Mouse (Mus musculus): ENCODE data around the gene Mrnip. TPM values are rescaled to one million over a fixed set of nuclear protein-coding genes. Genes with fewer than 3 reads are reported as not detected.
A peak's percentile ranks its signal among the peaks of the same experiment; 100 is the strongest.

Gene Mrnip
- total and polyA plus RNA-seq, 2 experiments from 2014 or later, result 34.0 to 40.8 TPM

DNA sequence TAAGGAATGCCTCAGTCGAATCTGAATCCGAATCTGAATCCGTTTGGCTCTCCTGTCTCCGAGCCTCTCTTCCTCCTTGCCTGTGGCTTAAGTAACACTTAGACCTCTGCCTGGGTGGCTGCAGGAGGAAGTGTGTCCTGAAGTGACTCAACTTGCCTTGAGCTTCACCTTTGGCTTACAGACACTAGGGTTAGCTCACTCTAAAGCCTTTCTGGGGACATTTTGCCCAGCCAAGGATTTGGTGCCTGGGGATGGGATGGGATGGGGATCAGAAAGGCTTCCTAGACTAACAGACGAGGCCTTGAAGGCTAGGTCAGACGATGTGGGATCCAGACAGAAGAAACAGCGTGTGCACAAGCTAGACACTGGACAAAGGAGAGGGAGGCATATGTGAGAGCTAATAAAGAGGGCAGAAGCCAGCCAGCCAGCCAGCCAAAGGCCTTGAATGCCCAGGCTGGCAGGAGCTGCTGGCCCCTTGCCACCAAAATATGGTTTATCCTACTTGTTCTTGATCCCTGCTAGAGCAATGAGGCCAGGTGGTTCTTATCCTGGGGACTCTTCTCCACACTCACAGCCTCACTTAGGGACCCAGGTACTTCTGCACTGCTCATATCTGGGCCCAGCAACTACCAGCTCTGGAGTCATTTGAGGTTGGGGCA, 55.1 kb downstream of the Mrnip start:
- WGBS, result 42% methylated on average over 7 of the region's 7 CpGs
- DNase-seq (ENCODE audit: low spot score) (peak; percentile 62), ATAC-seq (no peak)
- no peak overlapping the region; the same call in 1 of the 2 replicates for H3K9ac ChIP-seq (replicated peaks; ENCODE audit: low read length)
- H3K27me3 ChIP-seq (ENCODE audit: insufficient read depth, low read length), result no peaks in the 10 kb centered on the region
- no peak overlapping the region for H3K4me2 ChIP-seq (ENCODE audit: low read depth, low read length)
- H3K36me3 ChIP-seq (ENCODE audit: insufficient read depth, low read length), result peaks cover 25% of the 10 kb centered on the region
- TF ChIP-seq CTCF (IDR thresholded peaks at IDR 0.05; ENCODE audit: low read depth), result no peak
- no peaks in the 10 kb centered on the region for H3K9me3 ChIP-seq (ENCODE audit: low read length)
- H3K4me1 ChIP-seq (ENCODE audit: insufficient read depth, low read length), result peaks cover 32% of the 10 kb centered on the region
- H3K4me3 ChIP-seq (ENCODE audit: low read length), result no peak overlapping the region
- H3K27ac ChIP-seq, result peak overlapping the region; percentile 34; the same call in 1 of the 2 replicates

DNA sequence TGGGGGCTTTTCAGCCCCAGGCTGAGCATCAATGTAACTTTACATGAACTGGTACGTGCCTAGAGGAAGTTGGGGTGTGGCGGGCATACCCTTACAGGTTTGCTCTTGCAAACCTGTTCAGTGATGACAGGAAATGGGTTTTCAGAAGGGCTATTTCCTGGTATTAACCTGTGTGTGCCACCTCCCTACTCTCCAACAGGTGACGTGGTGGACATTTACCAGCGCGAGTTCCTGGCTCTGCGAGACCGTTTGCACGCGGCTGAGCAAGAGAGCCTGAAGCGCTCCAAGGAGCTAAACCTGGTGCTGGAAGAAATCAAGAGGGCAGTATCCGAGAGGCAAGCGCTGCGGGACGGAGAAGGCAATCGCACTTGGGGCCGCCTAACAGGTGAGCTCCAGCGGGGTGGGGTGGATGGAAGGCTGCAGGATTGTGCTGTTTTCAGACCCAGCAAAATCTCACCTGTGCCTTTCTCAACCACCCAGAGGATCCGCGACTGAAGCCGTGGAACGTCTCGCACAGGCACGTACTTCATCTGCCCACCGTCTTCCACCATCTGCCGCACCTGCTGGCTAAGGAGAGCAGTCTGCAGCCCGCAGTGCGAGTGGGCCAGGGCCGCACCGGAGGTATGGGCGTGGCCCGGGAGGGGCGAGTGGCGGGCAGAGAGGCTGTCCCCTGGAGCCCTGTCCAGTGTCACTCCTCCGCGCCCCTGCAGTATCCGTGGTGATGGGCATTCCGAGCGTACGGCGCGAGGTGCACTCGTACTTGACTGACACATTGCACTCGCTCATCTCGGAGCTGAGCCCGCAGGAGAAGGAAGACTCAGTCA, 56.4 kb downstream of the Mrnip start:
- no peak for TF ChIP-seq CTCF (IDR thresholded peaks at IDR 0.05; ENCODE audit: low read depth)
- Histone ChIP-seq H3K27ac (peak overlapping the region; percentile 41; the same call in 1 of the 2 replicates), H3K27me3 (ENCODE audit: insufficient read depth, low read length) (no peaks in the 10 kb centered on the region), H3K4me1 (ENCODE audit: insufficient read depth, low read length) (peaks cover 32% of the 10 kb centered on the region), H3K4me2 (ENCODE audit: low read depth, low read length) (peak overlapping the region; percentile 44), H3K9ac (replicated peaks; ENCODE audit: low read length) (no peak overlapping the region), H3K4me3 (ENCODE audit: low read length) (no peak overlapping the region), H3K9me3 (ENCODE audit: low read length) (no peaks in the 10 kb centered on the region), H3K36me3 (ENCODE audit: insufficient read depth, low read length) (peaks cover 37% of the 10 kb centered on the region)
- peak; percentile 16; the same call in 1 of the 2 replicates for ATAC-seq
- 32% methylated on average over 45 of the region's 45 CpGs for WGBS
- no peak for DNase-seq (ENCODE audit: low spot score)

DNA sequence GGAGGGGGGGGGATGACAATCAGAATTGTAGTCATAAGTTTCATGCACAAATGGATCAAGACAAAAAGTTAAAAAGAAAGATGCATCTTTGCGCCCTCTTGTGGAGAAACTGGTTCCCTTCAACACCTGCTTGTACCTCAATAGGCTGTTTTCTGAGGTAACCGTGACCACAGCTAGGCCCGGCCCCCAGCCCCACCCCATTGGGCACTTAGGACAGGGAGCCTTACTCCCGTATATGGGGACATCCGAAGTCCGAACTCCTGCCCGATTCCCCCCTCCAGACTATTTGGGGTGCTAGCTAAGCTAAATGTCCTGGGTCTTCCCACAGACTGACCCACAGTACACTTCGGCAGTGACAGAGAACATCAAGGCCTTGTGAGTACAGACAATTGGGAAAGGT, 57.2 kb downstream of the Mrnip start:
- 22% methylated on average over 8 of the region's 8 CpGs for WGBS
- Histone ChIP-seq H3K4me2 (ENCODE audit: low read depth, low read length) (peak overlapping the region; percentile 44; the same call in 1 of the 2 replicates), H3K27ac (no peak overlapping the region), H3K36me3 (ENCODE audit: insufficient read depth, low read length) (peaks cover 37% of the 10 kb centered on the region), H3K9ac (replicated peaks; ENCODE audit: low read length) (no peak overlapping the region), H3K9me3 (ENCODE audit: low read length) (no peaks in the 10 kb centered on the region), H3K4me1 (ENCODE audit: insufficient read depth, low read length) (peaks cover 29% of the 10 kb centered on the region), H3K27me3 (ENCODE audit: insufficient read depth, low read length) (no peaks in the 10 kb centered on the region), H3K4me3 (ENCODE audit: low read length) (no peak overlapping the region)
- peak; percentile 45; the same call in 1 of the 2 replicates for ATAC-seq
- DNase-seq (ENCODE audit: low spot score), result peak; percentile 87
- peak; percentile 70 for TF ChIP-seq CTCF (IDR thresholded peaks at IDR 0.05; ENCODE audit: low read depth)

DNA sequence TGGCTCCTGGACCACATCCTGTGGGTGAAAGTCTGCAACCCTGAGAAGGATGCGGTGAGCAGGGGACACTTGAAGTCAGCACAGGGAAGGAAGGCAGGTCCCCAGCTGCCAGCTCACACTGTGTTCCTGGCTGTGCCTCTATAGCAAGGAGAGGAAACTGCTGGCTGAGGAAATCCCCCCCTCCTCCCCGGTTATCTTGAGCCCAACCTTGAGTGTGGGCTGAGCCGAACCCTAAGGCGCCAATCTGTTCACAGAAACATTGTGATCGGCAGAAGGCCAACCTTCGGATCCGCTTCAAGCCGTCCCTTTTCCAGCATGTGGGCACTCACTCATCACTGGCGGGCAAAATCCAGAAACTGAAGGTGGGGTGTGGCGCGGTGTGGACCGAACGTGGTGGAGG, 58.8 kb downstream of the Mrnip start:
- no peak for DNase-seq (ENCODE audit: low spot score)
- H3K4me1 ChIP-seq (ENCODE audit: insufficient read depth, low read length), result peaks cover 17% of the 10 kb centered on the region
- no peak overlapping the region for H3K4me2 ChIP-seq (ENCODE audit: low read depth, low read length)
- no peaks in the 10 kb centered on the region for H3K27me3 ChIP-seq (ENCODE audit: insufficient read depth, low read length)
- 92% methylated on average over 13 of the region's 13 CpGs for WGBS
- no peak overlapping the region for H3K9ac ChIP-seq (replicated peaks; ENCODE audit: low read length)
- H3K36me3 ChIP-seq (ENCODE audit: insufficient read depth, low read length), result peaks cover 37% of the 10 kb centered on the region
- TF ChIP-seq CTCF (IDR thresholded peaks at IDR 0.05; ENCODE audit: low read depth), result no peak
- no peak overlapping the region for H3K27ac ChIP-seq
- no peak overlapping the region for H3K4me3 ChIP-seq (ENCODE audit: low read length)
- no peak for ATAC-seq
- H3K9me3 ChIP-seq (ENCODE audit: low read length), result no peaks in the 10 kb centered on the region

DNA sequence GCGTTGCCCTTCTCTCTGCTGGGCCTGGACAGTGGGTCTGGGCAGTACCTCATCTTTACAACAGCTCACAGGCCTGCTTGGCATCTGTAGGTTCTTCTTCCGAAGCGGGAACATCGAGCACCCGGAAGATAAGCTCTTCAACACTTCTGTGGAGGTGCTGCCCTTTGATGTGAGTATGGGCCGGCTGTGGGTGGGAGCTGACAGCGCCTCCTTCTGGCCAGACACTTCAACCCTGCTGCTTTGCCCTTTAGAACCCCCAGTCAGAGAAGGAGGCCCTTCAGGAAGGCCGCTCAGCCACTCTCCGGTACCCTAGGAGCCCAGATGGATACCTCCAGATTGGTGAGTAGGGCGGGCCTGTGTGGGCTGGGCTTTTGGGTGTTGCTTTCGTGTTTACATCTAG, 59.7 kb downstream of the Mrnip start:
- Histone ChIP-seq H3K4me2 (ENCODE audit: low read depth, low read length) (no peak overlapping the region), H3K27ac (no peak overlapping the region), H3K27me3 (ENCODE audit: insufficient read depth, low read length) (no peaks in the 10 kb centered on the region), H3K36me3 (ENCODE audit: insufficient read depth, low read length) (peaks cover 37% of the 10 kb centered on the region), H3K4me3 (ENCODE audit: low read length) (no peak overlapping the region), H3K9me3 (ENCODE audit: low read length) (no peaks in the 10 kb centered on the region), H3K9ac (replicated peaks; ENCODE audit: low read length) (no peak overlapping the region), H3K4me1 (ENCODE audit: insufficient read depth, low read length) (peaks cover 9% of the 10 kb centered on the region)
- 85% methylated on average over 11 of the region's 11 CpGs for WGBS
- ATAC-seq, result no peak
- no peak for DNase-seq (ENCODE audit: low spot score)
- peak; percentile 32; the same call in 1 of the 2 replicates for TF ChIP-seq CTCF (IDR thresholded peaks at IDR 0.05; ENCODE audit: low read depth)

DNA sequence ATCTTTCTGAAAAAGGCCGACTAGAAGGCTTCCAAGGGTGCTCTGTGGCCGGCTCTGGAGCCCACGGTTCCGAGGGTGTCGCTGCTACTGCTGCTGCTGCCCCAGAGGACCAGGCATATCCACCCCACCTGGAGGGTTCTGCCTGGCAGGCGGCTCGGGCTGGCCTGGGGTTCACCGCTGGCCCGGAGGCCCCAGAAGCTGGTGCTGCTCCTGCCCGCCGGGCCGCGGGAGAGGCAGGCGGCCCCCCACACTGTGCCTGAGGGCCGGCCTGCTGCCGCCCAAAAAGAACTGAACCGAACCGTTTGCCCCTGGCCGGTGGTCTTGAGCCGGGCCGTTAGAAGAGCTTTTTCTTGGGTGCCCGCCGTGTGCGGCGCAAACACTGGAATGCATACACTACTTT, 60.4 kb downstream of the Mrnip start:
- no peaks in the 10 kb centered on the region for H3K27me3 ChIP-seq (ENCODE audit: insufficient read depth, low read length)

More for the DNA sequence above, 60.4 kb downstream of the Mrnip start:
- peaks cover 37% of the 10 kb centered on the region for H3K36me3 ChIP-seq (ENCODE audit: insufficient read depth, low read length)
- DNase-seq (ENCODE audit: low spot score), result no peak
- H3K4me1 ChIP-seq (ENCODE audit: insufficient read depth, low read length), result peaks cover 4% of the 10 kb centered on the region; the same call in 1 of the 2 replicates
- no peak overlapping the region for H3K27ac ChIP-seq
- no peak for ATAC-seq
- WGBS, result 96% methylated on average over 25 of the region's 25 CpGs
- H3K4me3 ChIP-seq (ENCODE audit: low read length), result no peak overlapping the region
- TF ChIP-seq CTCF (IDR thresholded peaks at IDR 0.05; ENCODE audit: low read depth), result no peak
- H3K9me3 ChIP-seq (ENCODE audit: low read length), result no peaks in the 10 kb centered on the region
- H3K9ac ChIP-seq (replicated peaks; ENCODE audit: low read length), result no peak overlapping the region
- H3K4me2 ChIP-seq (ENCODE audit: low read depth, low read length), result no peak overlapping the region
